Mouse (Mus musculus): ENCODE results near the gene Artn.

The Artn gene

DNA sequence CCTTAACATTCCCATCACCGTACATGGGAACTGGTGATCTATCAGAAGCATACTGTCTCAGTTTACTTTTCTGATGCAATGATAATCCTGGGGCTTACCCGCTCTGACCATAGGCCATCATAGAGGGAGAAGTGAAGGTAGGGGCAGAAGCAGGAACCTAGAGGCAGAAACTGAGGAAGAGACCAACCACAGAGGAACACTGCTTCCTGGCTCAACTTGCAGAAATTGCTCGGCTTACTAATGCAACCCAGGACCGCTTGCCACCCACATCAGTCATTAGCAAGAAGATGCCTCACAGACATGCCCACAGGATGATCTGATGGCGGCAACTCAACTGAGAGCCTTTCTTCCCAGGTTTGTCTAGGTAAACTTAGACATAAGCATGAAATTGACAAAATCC is 10.8 kb downstream of the Artn start:
- no peak for DNase-seq (ENCODE audit: low read depth, low spot score)

DNA sequence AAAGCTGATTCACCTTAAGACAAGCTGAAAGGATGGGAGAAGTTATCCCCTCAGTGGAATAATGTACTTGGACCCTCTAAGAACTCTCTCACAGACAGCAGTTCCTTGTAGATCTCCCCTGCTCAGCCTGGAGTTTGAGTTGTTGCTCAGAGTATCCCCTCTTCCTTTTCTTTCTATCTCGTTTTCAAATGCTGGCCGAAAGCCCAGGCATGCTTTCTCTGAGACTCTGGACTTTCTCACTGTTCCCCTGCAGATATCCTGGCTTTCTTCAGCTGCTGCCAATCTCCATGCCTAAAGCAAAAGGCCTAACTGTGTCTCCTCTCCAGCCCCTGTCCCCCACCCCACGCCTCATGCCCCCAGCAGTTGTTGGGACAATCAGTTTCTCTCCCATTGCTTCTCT is 11.3 kb downstream of the Artn start:
- DNase-seq (ENCODE audit: low read depth, low spot score): no peak

DNA sequence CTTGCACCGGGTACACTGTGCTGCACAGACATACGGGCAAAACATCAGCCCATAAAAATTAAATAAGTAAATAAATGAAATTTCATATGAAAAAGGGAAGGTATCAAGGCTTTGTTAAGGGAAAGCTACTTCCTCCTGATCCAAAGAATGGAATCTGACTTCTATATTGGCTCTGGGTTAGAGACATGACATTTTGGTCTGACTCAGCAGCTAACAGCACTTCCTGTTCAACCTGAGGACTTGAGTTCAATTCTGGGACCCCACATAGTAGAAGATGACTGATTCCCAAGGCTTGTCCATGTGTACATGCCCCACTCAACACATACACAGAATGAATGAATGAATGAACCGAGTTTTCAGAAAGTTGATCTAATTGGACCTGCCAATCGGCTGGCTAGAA is 11.7 kb downstream of the Artn start:
- no peak for DNase-seq (ENCODE audit: low read depth, low spot score)

DNA sequence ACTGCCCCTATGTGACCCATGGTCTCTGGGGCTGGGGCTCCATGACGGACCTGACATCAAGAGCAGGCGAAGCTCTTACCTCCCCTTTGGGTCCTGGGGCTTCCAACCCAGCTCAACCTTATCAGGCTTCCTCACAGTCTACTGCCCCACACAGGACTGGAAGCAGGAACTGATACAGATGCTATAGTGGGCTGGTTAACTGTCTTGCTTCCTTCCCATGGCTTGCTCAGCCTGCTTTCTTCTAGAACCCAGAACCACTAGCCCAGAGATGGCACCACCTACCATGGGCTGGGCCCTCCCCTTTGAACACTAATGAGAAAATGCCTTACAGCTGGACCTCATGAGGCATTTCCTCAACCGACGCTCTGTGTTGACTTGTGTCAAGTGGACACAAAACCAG is 12.2 kb downstream of the Artn start:
- no peak for DNase-seq (ENCODE audit: low read depth, low spot score)

DNA sequence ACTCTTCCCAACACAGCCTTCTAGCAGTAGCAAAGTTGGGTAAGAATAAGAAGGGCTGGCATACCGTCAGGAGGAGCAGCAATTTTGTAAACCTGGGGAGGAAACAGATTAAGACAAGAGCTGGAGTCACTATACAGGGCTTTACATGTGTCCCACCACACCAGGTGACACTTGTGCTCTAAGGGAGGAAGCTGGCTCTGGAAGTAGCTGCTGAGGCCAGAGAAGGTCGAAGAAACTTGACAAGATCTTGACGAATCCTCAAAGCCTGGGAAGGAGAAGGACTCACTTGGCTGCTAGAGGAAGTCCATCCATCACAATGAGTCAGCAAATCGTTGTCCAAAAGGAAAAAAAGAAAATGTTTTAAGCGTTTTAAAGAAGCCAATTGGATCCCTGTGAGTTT is 13.2 kb downstream of the Artn start:
- DNase-seq (ENCODE audit: low read depth, low spot score): no peak

DNA sequence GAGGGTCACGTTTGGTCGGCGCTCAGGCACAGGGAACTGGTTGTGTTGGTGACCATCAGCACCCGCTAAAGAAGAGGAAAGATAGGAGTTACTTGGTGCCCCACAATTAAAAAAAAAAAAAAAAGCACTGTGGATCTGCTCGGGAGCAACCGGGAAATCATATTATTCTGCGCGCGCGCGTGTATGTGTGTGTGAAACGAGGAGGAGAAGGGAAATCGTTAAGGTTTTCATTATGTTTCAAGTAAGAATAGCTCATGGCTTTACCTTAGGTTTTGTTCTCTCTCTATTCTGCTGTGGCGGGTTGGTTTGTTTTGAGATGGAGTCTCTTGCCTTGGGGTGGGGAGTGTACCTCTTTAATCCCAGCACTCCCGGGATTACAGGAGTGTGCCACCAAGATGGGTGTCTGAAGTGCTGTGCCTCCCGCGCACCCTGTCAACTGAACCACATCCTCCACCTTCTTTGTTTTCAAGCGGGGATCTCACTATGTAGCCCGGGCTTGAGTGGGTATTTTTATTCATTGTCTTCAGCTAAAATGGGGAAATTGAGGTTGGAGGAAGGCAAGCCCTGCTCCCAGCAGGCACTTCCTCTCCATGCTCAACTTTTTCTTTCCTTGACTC is 14.0 kb downstream of the Artn start:
- DNase-seq (ENCODE audit: low read depth, low spot score): no peak

DNA sequence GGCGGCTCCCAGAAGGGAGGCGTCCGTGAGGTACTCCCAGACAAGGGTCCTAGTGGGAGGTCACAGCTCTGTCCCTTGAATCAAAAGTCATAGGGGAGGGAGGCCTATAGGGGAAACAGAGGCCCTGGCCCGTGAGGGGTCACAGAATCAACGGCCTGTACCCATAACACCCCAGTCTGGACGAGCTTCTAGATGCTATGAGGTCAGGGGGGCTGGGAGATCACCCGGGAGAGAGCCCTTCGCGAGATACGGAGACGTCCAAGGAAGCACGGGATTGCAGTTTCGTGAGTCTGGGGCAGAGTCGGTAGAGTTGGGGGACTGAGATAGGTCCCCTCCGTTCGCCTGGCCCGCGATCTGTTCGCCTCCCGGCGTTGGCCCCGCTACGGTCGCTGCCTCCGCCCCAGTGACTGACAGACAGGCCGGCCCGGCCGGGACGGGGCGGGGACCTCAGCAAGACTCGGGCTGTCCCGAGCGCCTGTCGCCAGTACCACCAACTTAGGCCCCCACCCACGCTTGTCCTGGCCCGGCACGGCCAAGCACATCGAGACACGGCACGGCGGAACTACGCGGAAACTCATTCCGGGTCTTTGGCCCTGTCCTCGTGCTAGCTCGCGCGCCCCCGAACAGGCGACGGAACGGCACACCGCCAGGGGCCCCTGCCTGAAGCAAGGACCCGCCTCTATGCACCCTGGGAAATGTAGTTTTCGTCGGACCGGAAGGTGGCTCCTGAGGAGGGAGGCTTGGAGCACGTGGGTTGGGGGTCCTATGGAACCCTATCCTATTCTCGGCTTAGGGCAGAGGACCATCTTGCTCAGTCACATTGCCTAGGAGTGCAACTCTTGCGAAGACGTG is 14.7 kb downstream of the Artn start, which contains the start of gene Ipo13:
Gene Ipo13, minus strand, starts transcription at position 409 of the 852 bp plus-strand sequence.
- peak; percentile 87 for DNase-seq (ENCODE audit: low read depth, low spot score)

DNA sequence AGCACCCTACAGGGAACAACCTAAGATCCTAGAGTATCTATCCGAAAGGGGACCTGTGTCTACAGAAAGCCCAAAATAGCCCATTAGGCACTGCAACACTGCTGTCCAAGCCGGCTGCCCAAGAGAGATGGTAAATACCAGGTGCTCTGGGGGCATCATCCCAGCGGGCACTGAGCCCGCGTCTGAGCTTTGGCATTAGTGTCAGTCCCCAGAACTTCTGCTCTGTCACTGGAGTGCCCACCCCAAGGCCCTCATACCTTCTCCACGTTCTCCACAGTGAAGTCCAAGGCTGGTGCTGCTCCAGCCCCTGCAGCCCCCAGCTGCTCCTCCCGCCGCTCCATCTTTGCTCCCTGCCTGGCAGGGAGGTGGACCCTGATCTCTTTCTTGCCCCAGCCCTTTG is 15.5 kb downstream of the Artn start:
- no peak for DNase-seq (ENCODE audit: low read depth, low spot score)

DNA sequence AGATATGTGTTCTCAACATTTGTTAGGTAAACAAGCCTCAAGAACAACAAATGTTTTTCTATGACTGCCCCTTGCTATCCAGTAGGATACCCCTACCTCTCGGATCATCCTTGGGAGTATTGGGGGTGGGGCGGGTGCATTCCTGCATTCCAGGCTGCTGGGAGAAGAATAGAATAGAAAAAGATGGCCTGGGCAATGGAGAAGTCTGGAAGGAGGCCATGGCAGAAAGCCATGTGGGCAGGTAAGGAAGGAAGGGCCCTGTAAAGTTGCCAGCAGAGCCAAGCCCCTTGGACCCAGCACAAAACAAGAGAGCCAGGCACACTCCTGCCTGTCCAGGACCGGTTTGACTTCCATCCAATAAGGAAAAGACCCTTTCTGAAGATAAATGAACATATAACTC is 16.1 kb downstream of the Artn start:
- DNase-seq (ENCODE audit: low read depth, low spot score): no peak

DNA sequence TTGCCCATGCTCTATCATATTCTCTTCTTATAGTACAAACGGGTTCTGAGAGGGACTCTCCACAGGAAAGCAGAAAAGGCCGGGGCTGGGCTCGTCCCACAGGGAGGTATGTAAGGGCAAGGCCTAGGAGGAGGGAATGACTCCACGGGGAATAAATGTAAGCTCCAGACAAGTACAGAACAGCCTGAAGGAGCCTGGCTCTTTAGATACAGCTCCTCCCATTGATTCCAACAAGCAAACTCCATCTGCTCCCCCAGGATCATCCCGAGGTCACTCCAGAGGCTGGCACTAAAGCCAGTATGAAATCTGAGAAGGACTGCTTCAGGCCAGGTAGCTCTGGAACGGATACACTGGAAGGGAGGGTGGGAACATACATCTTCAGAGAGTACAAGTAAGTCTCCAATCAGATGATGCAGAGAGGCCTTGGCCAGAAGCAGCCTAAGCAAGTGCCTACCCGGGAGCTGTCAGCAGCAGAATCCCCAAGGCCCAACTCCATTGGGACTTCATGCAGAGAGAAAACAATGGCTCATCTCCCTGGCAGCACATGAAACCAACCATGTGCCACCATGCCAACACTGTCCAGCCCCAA is 16.8 kb downstream of the Artn start:
- no peak for DNase-seq (ENCODE audit: low read depth, low spot score)

DNA sequence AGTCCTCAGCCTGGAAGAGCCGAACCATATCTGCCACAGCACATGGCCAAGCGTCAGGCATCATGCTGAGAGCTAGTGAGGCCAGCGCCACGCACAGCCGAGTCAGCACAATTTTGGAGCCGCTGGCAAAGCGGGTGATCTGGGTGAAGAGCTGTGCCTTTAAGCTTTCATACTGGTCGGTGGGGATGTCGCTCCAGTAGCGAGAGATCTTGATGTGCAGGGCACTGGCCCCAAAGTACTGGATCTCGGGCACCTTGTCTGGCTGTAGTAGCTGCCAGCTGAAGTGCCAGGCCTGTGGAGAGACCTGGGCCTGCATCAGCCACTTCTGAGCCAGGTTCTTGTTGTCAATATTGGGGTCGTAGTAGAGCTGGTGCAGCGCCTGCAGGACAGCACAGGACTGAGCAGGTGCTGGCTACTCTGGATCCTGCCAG is 17.4 kb downstream of the Artn start:
- DNase-seq (ENCODE audit: low read depth, low spot score): no peak

DNA sequence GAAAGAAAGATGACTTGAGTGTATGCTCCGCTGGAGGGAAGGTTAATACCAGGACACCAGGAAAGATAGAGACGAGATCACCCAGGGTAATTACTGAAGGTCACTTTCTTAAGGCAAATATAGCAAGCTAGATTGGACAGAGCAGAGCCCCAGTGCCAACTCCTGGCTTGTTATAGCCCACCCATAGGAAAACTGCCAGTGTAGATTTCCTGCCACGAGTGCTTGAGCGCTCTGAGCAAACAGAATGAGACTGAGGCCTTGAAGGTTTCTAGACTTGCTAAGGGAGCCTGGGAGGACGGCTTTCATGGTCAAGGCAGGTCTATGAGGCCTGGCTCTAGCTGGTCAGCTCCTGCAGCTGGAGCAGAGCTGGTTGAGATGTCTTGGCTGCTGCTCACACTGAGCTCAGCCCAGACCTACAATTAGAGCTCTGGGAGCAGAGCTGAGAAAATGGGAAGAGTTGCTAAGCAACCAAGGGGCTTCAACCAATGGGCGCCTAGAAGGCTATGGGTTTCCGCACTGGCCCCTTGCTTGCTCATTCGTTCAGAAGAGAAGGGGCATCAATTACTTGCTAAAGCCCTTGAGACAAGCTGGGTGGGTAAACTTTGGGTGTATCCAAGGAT is 20.6 kb downstream of the Artn start:
- DNase-seq (ENCODE audit: low read depth, low spot score): no peak

DNA sequence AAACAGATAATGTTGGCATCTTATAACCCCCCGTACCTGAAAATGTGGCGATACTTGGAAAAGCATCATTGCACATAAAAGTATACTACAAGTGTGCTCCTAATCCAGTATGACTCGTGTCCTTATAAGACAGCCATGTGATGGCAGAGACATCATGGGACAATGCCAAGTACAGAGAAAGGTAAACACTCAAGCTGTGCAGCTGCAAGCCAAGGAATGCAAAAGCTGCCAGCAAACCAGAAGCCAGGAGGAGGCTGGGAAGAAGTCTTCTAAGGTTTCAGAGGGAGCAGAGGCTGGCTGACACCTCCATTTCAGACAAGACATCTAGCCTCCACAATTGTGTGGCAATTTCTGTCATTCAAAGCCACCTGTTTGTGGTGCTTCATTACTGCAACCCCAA is 23.4 kb downstream of the Artn start:
- no peak for DNase-seq (ENCODE audit: low read depth, low spot score)

DNA sequence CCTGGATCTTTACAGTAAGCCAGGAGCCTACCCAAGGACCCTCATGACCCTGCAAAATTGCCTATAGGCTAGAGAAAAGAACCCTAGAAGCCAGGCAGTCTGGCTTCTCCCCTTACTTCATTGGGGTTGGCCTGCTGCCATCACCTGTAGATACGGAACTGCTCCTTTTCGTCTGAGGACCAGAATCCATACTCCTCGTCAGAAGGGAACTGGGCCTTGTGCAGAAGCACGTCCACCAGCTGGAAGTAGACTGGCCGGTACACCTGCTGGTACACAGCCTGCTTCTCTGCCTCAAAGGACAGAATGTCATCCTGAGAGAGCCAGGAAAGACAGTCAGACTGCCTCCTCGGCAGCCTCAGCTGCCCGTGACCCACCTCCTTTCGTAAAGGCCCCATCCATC is 24.8 kb downstream of the Artn start:
- no peak for DNase-seq (ENCODE audit: low read depth, low spot score)

DNA sequence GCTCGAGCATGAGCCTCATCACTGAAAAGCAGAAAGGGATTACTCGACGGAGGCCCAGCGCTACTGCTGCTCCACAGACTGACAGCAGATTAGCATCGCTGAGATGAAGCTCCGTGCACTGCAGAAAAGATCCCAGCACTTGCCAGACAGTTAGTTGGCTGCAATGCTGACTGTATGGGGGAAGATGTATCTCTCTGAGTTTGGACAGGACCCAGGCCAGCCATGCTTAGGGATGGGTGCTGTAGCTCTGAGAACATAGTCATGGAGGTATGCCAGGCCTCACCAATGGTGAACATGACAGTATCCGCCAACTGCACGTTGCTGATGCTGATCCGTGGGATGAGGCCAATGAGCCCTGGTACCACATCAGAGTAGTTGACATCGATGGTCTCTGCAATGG is 25.5 kb downstream of the Artn start:
- DNase-seq (ENCODE audit: low read depth, low spot score): no peak

DNA sequence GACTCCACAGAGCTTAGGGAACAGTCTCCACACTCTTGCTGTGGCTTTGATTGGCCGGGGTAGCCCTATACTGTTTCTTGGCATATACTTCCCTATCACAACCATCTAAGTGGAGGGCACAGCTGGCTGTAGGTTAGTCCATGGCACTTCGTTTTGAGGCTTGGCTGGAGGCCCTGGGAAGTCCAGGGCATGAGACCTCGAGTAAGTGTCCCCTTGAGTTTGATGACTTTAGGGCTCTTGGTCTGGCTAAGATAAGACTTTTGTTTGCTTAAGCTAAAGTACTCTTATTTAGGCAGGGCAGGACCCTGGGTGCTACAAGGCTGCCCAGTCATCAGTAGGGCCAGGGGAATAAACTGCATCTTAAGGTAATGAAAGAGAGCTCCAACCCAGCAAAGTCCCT is 31.5 kb downstream of the Artn start:
- DNase-seq (ENCODE audit: low read depth, low spot score): no peak

DNA sequence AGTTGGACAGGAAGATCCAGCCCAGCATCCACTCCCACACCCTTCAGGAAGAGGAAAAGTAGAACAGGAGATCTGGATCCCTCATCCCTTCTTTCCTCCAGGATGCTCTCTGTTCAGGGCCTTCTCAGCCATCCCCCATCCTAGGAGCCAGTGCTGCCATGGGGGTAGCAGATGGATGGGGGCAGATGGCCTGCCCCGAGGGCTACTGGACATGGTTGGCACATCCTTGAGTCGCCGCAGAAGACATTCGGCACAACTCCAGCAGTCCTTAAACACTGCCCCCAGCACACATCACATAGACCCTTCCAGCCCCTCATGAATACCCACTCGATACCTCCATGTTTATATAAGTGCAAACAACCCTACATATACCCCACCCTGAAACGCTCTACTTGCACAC is 33.5 kb downstream of the Artn start:
- no peak for DNase-seq (ENCODE audit: low read depth, low spot score)

DNA sequence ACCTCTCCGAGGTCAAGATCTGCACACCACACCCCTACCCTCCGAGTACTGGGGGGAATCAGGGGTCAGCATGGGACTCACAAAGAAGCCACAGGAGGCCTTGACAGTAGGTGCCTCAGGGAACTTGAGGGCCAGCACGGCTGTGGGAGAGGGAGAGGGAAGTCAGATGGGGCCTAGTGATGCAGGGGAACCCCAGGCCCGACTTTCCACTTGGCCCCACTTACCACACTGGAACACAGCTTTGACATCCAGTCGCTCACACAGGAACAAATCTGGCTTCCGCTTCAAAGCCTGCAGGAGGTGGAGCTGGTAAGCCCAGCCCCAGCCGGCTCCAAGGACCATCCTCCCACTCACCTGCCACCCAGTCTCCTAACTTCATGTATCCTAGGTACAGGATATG is 34.2 kb downstream of the Artn start:
- no peak for DNase-seq (ENCODE audit: low read depth, low spot score)

DNA sequence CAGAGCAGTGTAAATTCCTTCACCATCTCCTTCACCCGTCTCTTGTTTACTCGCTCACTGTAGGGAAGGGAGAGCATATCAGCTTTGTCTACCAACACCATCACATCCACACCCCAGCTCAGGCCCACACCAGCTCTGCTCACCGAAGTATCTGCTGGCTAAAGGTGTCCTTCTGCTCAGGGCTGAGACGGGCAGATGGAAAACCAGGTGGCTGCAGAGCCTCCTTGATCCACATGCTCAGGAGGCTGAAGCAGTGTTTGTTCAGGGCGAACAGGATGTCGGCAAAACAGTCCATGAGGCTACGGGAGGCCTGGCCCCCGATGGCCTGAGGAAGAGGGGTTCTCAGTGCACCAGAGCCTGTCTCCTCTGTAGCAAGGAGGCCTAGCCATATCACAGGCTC is 35.0 kb downstream of the Artn start:
- DNase-seq (ENCODE audit: low read depth, low spot score): no peak

DNA sequence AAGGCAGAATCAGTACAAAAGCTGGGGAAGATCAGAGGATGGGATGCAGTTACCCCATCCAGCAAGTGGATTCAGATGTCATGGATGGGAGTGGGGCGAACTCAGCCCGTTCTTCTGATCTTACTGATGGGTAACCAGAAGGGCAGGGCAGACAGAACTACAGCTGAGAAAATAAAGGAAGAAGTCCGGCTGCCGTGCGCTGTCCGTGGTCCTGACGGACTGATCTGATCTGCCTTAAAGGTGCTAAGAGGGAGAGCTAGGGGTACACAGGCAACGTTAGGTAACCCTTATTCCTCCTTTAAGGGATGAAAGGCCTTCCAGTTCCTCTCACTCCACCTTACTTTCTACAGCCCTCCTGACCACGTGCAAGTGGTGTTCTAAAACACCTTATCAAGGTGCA is 36.2 kb downstream of the Artn start:
- no peak for DNase-seq (ENCODE audit: low read depth, low spot score)

DNA sequence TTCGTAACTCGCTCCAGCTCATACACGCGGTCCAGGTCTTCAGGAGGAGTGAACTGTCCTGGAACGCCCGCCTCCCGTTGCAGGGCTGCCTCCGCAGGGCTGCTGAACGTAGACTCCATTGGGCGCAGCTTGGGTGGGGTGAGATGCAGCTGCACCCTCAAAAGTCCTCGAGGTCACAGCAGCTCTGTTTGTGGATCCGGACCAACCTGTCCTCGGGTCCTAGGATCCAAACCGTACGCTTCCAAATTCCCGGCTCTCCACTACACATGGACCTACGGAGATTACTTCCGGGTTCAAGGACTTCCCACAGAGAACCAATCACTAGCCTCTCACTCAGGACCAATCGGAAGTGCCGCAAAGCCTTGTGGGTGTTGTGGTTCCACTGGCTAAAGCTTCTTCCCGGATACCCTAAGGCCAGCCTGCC is 37.8 kb downstream of the Artn start, which contains the start of gene Dph2:
Gene Dph2, minus strand, starts transcription at position 295 of the 424 bp plus-strand sequence.
- DNase-seq (ENCODE audit: low read depth, low spot score): peak; percentile 75

DNA sequence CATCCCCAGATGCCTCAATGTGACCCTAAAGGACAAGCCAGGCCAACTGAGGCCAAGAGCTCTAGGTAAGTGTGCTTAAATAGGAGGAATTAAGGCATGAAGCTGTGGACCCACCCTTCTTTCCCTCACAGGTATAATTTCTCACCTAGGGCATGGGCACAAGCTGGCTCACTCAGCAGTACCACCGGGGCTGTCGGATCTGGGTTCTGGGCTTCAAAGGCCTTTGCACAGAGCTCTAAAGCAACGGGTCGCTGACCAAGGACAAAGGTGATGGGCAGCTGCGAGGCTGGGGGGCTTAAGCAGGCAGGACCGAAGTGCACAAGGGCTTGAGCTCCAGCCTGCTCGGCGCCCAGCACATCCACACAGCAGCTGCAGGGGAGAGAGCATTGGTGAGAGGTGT is 38.8 kb downstream of the Artn start:
- no peak for DNase-seq (ENCODE audit: low read depth, low spot score)
